Mouse (Mus musculus): ENCODE data around the gene Gcdh. TPM values are rescaled to one million over a fixed set of nuclear protein-coding genes. Genes with fewer than 3 reads are reported as not detected.

The Gcdh gene
- polyA plus RNA-seq, 1 experiment: 65.8 TPM

DNA sequence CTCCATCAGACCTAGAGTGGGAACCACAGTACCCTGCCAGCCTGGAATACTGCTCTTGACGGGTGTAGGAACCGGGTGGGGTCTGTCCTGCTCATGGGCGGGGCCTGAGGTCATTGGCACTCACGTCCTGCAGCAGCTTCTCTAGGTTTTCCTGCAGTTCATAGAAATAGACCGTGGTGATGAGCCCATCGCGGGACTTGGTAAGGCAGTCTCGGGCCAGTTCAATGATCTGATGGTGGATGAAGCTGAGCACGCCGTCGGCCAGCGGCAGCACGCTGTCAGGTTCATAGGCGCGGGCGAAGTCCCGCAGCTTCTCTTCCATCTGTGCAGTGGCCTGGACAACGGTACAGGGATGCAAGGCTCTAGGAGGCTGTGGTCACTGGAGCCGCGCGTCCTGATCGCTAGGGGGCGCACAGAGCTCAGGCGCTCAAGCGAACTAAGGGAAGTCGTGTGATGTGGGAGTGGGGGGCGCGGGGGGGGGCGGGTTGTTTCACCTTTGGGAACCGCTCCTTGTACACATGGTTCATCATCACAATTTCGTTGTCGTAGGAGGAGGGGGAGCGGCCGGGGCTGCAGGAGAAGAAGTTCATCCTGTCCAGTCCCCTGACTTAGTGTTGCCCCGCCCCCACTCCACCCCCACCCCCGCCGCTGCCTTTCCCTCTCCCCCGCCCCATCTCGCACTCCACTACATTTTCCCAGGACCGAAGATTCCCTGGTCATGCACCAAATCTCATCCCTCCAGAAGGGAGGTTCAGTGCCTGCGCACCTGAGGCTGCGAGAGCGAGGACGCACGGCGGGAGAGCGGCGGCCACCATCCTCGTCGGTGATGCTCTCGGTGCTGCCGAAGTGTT is 35.0 kb upstream of the Gcdh start:
- no peak overlapping the region for H3K4me3 ChIP-seq (replicated peaks; ENCODE audit: extremely low read depth, low read depth, low read length)
- WGBS: 5% methylated on average over 51 of the region's 52 CpGs
- peak; percentile 72 for TF ChIP-seq CTCF (IDR thresholded peaks at IDR 0.05; ENCODE audit: insufficient read depth, low read length)
- TF ChIP-seq POLR2A (IDR thresholded peaks at IDR 0.05; ENCODE audit: borderline replicate concordance, extremely low read depth, low read depth, low read length): no peak
- H3K4me1 ChIP-seq (ENCODE audit: control insufficient read depth, insufficient read depth, low read length): no peaks in the 10 kb centered on the region
- DNase-seq: peak; percentile 60

DNA sequence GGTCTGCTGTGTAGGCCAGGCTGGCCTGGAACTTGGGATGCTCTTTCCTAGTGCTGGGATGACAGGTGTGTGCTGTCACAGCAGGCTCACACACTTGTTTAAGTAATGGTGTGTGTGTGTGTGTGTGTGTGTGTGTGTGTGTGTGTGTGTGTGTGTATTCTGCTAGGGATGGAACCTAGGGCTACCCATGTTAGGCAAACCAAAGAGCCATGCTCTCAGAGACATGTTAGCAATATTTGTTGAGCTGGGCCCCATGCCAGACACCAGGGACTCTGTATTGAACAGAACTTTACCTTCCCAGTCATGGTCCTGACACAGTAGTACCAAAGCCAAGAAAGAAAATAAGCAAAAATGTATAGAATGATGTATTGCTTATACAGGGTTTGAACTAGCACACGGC is 33.8 kb upstream of the Gcdh start:
- H3K4me3 ChIP-seq (replicated peaks; ENCODE audit: extremely low read depth, low read depth, low read length): no peak overlapping the region
- DNase-seq: no peak
- WGBS: 75% methylated on average over 1 of the region's 1 CpGs
- no peaks in the 10 kb centered on the region for H3K4me1 ChIP-seq (ENCODE audit: control insufficient read depth, insufficient read depth, low read length)
- TF ChIP-seq POLR2A (IDR thresholded peaks at IDR 0.05; ENCODE audit: borderline replicate concordance, extremely low read depth, low read depth, low read length) (no peak), CTCF (IDR thresholded peaks at IDR 0.05; ENCODE audit: insufficient read depth, low read length) (no peak)

DNA sequence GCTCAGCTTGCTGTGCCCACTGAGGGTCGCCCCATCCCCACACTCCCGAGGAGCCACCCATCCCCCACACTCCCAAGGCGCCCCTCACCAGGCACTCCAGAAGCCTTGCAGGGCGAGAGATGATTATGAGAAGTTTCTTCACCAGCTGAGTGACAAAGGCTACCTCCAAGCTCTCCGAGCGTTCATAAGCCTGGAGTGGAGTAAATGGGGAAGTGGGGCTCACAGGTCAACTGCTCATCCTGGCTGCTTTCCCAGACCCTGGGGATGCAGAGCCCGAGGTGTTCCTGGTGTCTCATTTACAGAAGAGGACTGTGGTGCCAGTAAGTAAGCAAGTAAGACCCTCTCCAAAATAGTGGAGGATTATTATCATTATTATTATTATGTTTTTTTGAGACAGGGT is 31.8 kb upstream of the Gcdh start:
- WGBS: 45% methylated on average over 7 of the region's 7 CpGs
- Histone ChIP-seq H3K4me3 (replicated peaks; ENCODE audit: extremely low read depth, low read depth, low read length) (no peak overlapping the region), H3K4me1 (ENCODE audit: control insufficient read depth, insufficient read depth, low read length) (no peaks in the 10 kb centered on the region; the same call in 1 of the 2 replicates)
- TF ChIP-seq CTCF (IDR thresholded peaks at IDR 0.05; ENCODE audit: insufficient read depth, low read length): no peak
- TF ChIP-seq POLR2A (IDR thresholded peaks at IDR 0.05; ENCODE audit: borderline replicate concordance, extremely low read depth, low read depth, low read length): no peak
- DNase-seq: no peak

DNA sequence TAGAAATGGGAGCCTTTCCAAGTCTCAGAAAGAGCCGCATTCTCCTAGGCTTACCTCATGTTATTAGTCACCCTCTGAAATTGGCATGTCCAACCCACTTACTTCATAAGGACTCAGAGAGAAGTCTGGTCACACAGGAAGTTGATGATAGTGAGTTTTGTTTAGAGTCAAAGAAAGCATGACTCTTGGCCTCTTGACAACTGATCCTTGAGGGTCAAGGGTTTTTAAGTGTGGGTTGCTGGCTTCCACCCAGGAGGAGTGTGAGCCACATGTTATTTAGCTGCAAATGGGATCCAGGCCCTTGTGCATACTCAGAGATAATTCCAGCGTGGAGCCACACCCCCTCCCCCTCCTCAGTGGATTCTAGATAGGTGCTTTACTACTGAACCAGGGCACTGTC is 27.9 kb upstream of the Gcdh start:
- no peak for TF ChIP-seq CTCF (IDR thresholded peaks at IDR 0.05; ENCODE audit: insufficient read depth, low read length)
- TF ChIP-seq POLR2A (IDR thresholded peaks at IDR 0.05; ENCODE audit: borderline replicate concordance, extremely low read depth, low read depth, low read length): no peak
- Histone ChIP-seq H3K4me1 (ENCODE audit: control insufficient read depth, insufficient read depth, low read length) (no peaks in the 10 kb centered on the region; the same call in 1 of the 2 replicates), H3K4me3 (replicated peaks; ENCODE audit: extremely low read depth, low read depth, low read length) (no peak overlapping the region)
- DNase-seq: peak; percentile 67
- 24% methylated on average over 2 of the region's 2 CpGs for WGBS

DNA sequence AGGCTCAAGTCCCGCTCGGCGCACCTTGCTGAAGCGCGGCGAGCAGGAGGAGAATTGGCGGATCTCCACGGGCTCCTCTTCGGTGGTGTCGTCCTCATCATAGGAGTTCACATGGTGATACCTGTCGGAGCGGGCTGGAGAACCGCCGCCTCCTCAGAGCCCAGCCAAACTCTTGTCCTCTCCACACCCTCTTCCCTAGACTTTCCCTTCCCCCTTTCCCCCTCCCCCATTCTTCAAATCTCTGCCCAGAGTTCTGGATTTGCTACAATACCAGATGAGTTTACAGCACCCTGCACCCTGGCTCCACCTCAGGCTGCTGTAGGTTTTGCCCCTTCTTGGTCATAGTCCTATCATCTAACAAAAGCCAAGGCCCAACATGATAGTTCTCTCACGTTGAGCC is 24.9 kb upstream of the Gcdh start:
- Histone ChIP-seq H3K4me3 (replicated peaks; ENCODE audit: extremely low read depth, low read depth, low read length) (no peak overlapping the region), H3K4me1 (ENCODE audit: control insufficient read depth, insufficient read depth, low read length) (no peaks in the 10 kb centered on the region; the same call in 1 of the 2 replicates)
- no peak for DNase-seq
- 89% methylated on average over 15 of the region's 15 CpGs for WGBS
- TF ChIP-seq CTCF (IDR thresholded peaks at IDR 0.05; ENCODE audit: insufficient read depth, low read length): no peak
- no peak for TF ChIP-seq POLR2A (IDR thresholded peaks at IDR 0.05; ENCODE audit: borderline replicate concordance, extremely low read depth, low read depth, low read length)

DNA sequence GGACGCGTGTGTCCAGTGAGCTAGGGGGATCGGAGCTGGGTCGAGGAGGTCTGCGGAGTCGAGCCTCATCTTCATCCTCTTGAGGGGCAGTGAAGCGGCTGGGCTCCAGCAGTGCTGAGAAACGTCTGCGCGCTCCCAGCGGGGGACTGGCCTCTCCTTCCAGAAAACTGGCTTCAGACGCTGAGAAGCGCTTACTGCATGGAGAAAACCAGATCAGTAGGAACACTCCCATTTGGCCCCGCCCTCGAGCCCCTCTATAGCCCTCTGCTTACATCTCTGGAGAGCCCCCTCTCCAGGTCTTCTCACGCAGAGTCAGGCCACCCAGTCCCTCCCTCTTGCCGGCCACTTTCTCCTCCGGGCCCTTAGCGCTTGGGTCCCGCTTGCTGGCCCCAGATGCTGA is 24.1 kb upstream of the Gcdh start:
- WGBS: 47% methylated on average over 20 of the region's 20 CpGs
- TF ChIP-seq CTCF (IDR thresholded peaks at IDR 0.05; ENCODE audit: insufficient read depth, low read length) (no peak), POLR2A (IDR thresholded peaks at IDR 0.05; ENCODE audit: borderline replicate concordance, extremely low read depth, low read depth, low read length) (no peak)
- Histone ChIP-seq H3K4me1 (ENCODE audit: control insufficient read depth, insufficient read depth, low read length) (peaks cover 3% of the 10 kb centered on the region), H3K4me3 (replicated peaks; ENCODE audit: extremely low read depth, low read depth, low read length) (no peak overlapping the region)
- DNase-seq: no peak

DNA sequence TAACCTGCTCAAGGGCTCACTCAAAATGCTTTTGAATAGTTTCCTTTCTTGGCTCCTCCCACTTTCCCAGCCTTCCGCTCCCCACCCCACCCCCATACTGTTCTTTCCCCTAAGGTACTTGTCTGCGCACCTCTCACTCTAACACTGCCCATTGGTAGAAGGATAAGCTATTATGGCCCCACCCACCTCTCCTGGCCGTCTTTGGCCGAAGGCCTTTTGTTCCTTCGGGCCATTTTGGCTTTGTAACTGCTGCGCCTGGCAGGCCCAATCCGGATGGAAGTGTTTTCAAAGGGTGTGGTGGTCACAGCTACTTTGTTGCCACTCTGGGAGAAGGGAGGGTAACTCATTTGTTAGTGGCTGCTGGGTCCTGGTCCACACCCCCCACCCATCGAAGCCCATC is 21.5 kb upstream of the Gcdh start:
- DNase-seq: no peak
- WGBS: 79% methylated on average over 8 of the region's 8 CpGs
- Histone ChIP-seq H3K4me1 (ENCODE audit: control insufficient read depth, insufficient read depth, low read length) (peaks cover 5% of the 10 kb centered on the region; the same call in 1 of the 2 replicates), H3K4me3 (replicated peaks; ENCODE audit: extremely low read depth, low read depth, low read length) (no peak overlapping the region)
- TF ChIP-seq POLR2A (IDR thresholded peaks at IDR 0.05; ENCODE audit: borderline replicate concordance, extremely low read depth, low read depth, low read length): no peak
- no peak for TF ChIP-seq CTCF (IDR thresholded peaks at IDR 0.05; ENCODE audit: insufficient read depth, low read length)

DNA sequence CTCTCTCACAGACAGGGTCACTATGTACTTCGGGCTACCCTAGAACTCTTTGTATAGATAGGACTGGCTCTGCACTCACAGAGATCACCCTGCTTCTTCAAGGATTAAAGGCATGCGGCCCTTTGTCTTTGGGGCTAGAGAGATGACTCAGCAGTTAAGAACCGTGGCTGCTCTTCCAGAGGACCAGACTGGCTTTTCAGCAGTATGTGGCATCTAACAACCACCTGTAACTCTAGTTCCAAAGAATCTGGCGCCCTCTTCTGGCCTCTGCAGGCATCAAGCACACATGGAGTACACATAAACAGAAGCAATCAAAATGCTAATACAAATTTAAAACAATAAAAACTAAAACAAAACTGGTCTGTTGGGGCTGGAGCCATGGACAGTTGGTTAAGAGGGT is 20.2 kb upstream of the Gcdh start:
- TF ChIP-seq POLR2A (IDR thresholded peaks at IDR 0.05; ENCODE audit: borderline replicate concordance, extremely low read depth, low read depth, low read length) (no peak), CTCF (IDR thresholded peaks at IDR 0.05; ENCODE audit: insufficient read depth, low read length) (0 out of 2 replicates have a peak, but pooled peaks have one; percentile 3)
- 36% methylated on average over 4 of the region's 4 CpGs for WGBS
- DNase-seq: peak; percentile 27
- no peak overlapping the region for H3K4me3 ChIP-seq (replicated peaks; ENCODE audit: extremely low read depth, low read depth, low read length)
- peaks cover 5% of the 10 kb centered on the region; the same call in 1 of the 2 replicates for H3K4me1 ChIP-seq (ENCODE audit: control insufficient read depth, insufficient read depth, low read length)

DNA sequence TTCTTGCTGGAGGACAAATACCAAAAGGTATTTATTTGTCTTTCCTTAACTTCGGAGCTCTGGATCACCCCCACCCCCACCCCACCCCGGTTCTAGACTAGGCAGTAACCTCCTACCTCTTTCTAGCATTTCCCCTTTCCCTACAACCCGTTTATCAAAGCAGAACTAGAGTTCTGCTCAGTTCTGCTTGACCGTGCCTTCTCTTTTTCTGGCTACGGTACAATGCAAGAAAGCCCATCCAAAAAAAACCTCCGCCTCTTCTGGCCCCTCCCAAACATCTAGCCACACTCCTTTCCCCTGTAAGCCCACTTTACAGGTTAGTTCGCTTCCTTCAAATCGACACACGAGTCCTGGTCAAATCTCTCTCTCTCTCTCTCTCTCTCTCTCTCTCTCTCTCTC is 19.8 kb upstream of the Gcdh start:
- peak overlapping the region; percentile 71 for H3K4me3 ChIP-seq (replicated peaks; ENCODE audit: extremely low read depth, low read depth, low read length)
- 11% methylated on average over 9 of the region's 9 CpGs for WGBS
- TF ChIP-seq CTCF (IDR thresholded peaks at IDR 0.05; ENCODE audit: insufficient read depth, low read length) (no peak), POLR2A (IDR thresholded peaks at IDR 0.05; ENCODE audit: borderline replicate concordance, extremely low read depth, low read depth, low read length) (no peak)
- no peak for DNase-seq
- H3K4me1 ChIP-seq (ENCODE audit: control insufficient read depth, insufficient read depth, low read length): peaks cover 5% of the 10 kb centered on the region; the same call in 1 of the 2 replicates
